Mouse (Mus musculus) embryonic fibroblast, embryonic 13.5 days (primary cell): ENCODE results near the gene Adora2a. TPM values are rescaled to one million over a fixed set of nuclear protein-coding genes. Genes with fewer than 3 reads are reported as not detected.

Source experiments
- H3K27ac ChIP-seq: 2 replicates; pipeline ENCODE4 v1.5.1; 2012; ENCODE audit warnings: low read length, control low read depth, inconsistent platforms; ENCODE audit not compliant: insufficient read depth
- H3K4me1 ChIP-seq: 2 replicates; pipeline ENCODE4 v1.6.1; 2011; ENCODE audit warnings: low read length; ENCODE audit not compliant: control insufficient read depth, insufficient read depth
- H3K4me3 ChIP-seq: 2 replicates; pipeline ENCODE4 v1.5.1; 2011; ENCODE audit warnings: mild to moderate bottlenecking, control low read depth, low read length; ENCODE audit not compliant: insufficient read depth
- CTCF ChIP-seq: IDR thresholded peaks from 2 replicates; pipeline ENCODE4 v1.5.1; 2011; ENCODE audit warnings: mild to moderate bottlenecking, control low read depth, low read length, moderate library complexity, borderline replicate concordance; ENCODE audit not compliant: insufficient read depth
- POLR2A ChIP-seq: IDR thresholded peaks from 2 replicates; pipeline ENCODE4 v1.6.1; 2011; ENCODE audit warnings: low read depth, mild to moderate bottlenecking, control low read depth, low read length, moderate library complexity
- polyA plus RNA-seq: library from polyadenylated mRNA; stranded (reverse); fragments of >200 nt; gene quantifications from 2 replicates; pipeline ENCODE4 v1.2.4, GENCODE M21; 2011; ENCODE audit warnings: low read depth; ENCODE audit not compliant: missing spikeins, insufficient read length

Adora2a gene
- polyA plus RNA-seq, 1 experiment = 1.0 TPM

DNA sequence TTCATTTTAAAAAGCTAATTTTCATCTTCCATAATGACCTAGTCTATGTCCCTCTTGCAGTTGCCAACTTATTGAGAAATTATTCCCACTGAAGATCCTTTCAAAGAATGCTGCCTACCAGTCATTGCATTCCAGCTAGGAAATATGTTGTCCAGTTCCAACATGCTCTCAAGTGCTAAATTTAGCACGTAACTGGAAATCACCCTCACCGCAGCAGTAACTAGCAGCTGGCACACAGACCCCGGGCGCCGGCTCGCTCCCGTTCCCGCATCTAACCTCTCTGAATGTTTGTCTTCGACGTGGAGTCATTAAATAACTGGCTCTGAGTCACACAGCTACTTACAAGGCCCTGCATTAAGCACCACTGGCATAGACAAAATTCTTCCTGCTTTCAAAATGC, 62.0 kb downstream of the Adora2a start:
- H3K4me1 ChIP-seq = no peaks in the 10 kb centered on the region
- no peak overlapping the region for H3K27ac ChIP-seq
- H3K4me3 ChIP-seq = no peak overlapping the region

More for the DNA sequence above, 62.0 kb downstream of the Adora2a start:
- TF ChIP-seq POLR2A (no peak), CTCF (no peak)

Other genes with a start within 250 kb of the Adora2a start
- gene Specc1l, start 104.8 kb upstream of the Adora2a start, polyA plus RNA-seq = 39.0 and 39.2 TPM in 2 replicates
- gene Upb1, start 84.2 kb downstream of the Adora2a start, polyA plus RNA-seq = not detected in 2 replicates
- gene Snrpd3, start 200.7 kb downstream of the Adora2a start, polyA plus RNA-seq = 277 and 317 TPM in 2 replicates
- gene Gucd1, start 201.1 kb downstream of the Adora2a start, polyA plus RNA-seq = 16.1 and 18.1 TPM in 2 replicates
- 1.2 and 3.2 TPM in 2 replicates for gene Lrrc75b, start 243.5 kb downstream of the Adora2a start, polyA plus RNA-seq
- not detected in 2 replicates for gene Ggt1, start 244.7 kb downstream of the Adora2a start, polyA plus RNA-seq